8 mouse cellular contexts compared by ENCODE assay signal in the genomic region with DNA sequence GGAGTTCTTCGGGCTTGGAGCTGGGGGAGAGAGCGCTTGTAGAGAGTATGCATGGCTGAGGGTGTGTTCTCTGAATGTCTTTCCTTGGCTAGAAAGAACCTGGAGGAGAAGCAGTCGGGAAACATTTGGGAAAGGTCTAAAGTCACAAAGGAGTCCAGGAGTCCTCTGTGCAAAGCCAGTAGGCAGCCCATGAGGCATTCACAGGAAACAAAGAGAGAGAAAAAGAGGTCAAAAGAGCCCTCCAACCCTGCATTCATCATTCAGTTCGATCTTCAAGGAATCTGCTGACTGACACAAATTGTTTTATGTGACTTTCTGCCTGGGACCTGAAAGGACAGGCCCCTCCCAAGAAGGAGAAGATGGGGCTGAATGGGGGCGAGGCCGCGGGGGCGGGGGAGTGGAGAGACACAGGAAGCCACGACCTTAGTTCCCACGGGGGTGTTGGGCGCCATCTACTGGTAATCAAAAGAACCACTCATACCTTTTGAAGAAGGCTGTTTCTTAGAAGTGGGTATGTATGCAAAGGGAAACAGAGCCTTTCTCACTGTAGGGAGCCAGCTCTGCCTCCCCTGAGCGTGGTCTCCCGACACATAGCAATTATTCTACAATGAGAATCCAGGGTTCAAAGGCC.
DNase-seq lines count a peak whose midpoint lies in the region.

No protein-coding gene starts in this region.

- H3K27me3 ChIP-seq in hindbrain, embryonic 10.5 days (ENCODE audit: insufficient read depth, poor library complexity, severe bottlenecking), result no peaks in the 10 kb centered on the region
- H3K27me3 ChIP-seq in megakaryocyte, embryonic 14.5 days (replicated peaks), result peaks cover 30% of the 10 kb centered on the region

- no peaks in the 10 kb centered on the region for H3K36me3 ChIP-seq in hindbrain, embryonic 10.5 days
- no peaks in the 10 kb centered on the region for H3K36me3 ChIP-seq in megakaryocyte, embryonic 14.5 days (replicated peaks; ENCODE audit: low read length)

- H3K27ac ChIP-seq in hindbrain, embryonic 10.5 days, result peak overlapping the region; percentile 74

- WGBS in hindbrain, embryonic 10.5 days, result 6% methylated on average over 13 of the region's 13 CpGs

- DNase-seq in MN1 (ENCODE audit: low spot score), result peak; percentile 77
- peak; percentile 38 for DNase-seq in cerebellum, adult 8-10 months
- peak; percentile 17 to 78 for DNase-seq in frontal cortex, adult 2 months (ENCODE audit: extremely low spot score in 1 of 2, low spot score in 1 of 2)
- peak; percentile 90 for DNase-seq in hindbrain, embryonic 10.5 days (ENCODE audit: low spot score)
- peak; percentile 45 to 74 for DNase-seq in layer of hippocampus, postnatal 14 days (ENCODE audit: low spot score in 2 of 2)
- DNase-seq in right cerebral cortex, adult 2 months (ENCODE audit: low spot score in 2 of 2), result peak; percentile 52 to 55
- peak; percentile 56 to 71 for DNase-seq in urinary bladder, postnatal 4 days (ENCODE audit: low spot score in 2 of 2)

- peak overlapping the region; percentile 18; the same call in 1 of the 2 replicates for H3K4me3 ChIP-seq in hindbrain, embryonic 10.5 days
- peak overlapping the region; percentile 31 for H3K4me3 ChIP-seq in megakaryocyte, embryonic 14.5 days (replicated peaks)

- H3K9me3 ChIP-seq in hindbrain, embryonic 10.5 days, result peaks cover 4% of the 10 kb centered on the region; the same call in 1 of the 2 replicates
- peaks cover 8% of the 10 kb centered on the region for H3K9me3 ChIP-seq in megakaryocyte, embryonic 14.5 days

- H3K4me1 ChIP-seq in hindbrain, embryonic 10.5 days (replicated peaks), result peaks cover 40% of the 10 kb centered on the region
- peaks cover 8% of the 10 kb centered on the region for H3K4me1 ChIP-seq in megakaryocyte, embryonic 14.5 days

Comparison
In these comparisons a context has a peak if more than half of its experiments do, and no peak if none do; other contexts are left out.
1. Peak in every context shown above with its lines: DNase-seq, H3K4me3 ChIP-seq and H3K27ac ChIP-seq.
2. DNase-seq: peak in every context shown above with its lines; median percentile 90 in hindbrain, embryonic 10.5 days; 77 in MN1; 64 in urinary bladder, postnatal 4 days; 60 in layer of hippocampus, postnatal 14 days; 54 in right cerebral cortex, adult 2 months; 48 in frontal cortex, adult 2 months; 38 in cerebellum, adult 8-10 months.